Mouse (Mus musculus): Measurements from ENCODE around the gene Twf2. TPM values are rescaled to one million over a fixed set of nuclear protein-coding genes. Genes with fewer than 3 reads are reported as not detected.

Twf2 gene
- polyA plus RNA-seq, 1 experiment from 2014 or later = 25.6 TPM

- no peak for ATAC-seq
- TF ChIP-seq CTCF (IDR thresholded peaks at IDR 0.05; ENCODE audit: low read depth) = no peak
- 85% methylated on average over 4 of the region's 4 CpGs for WGBS
- Histone ChIP-seq H3K9me3 (ENCODE audit: control insufficient read depth) (no peaks in the 10 kb centered on the region), H3K27ac (ENCODE audit: low read depth, low read length) (no peak overlapping the region), H3K27me3 (replicated peaks; ENCODE audit: control insufficient read depth, insufficient read depth, low read length) (no peaks in the 10 kb centered on the region), H3K4me3 (ENCODE audit: low read depth, low read length) (no peak overlapping the region), H3K4me1 (replicated peaks; ENCODE audit: control insufficient read depth, insufficient read depth, low read length) (no peaks in the 10 kb centered on the region), H3K9ac (ENCODE audit: low read depth, low read length) (no peak overlapping the region), H3K4me2 (replicated peaks; ENCODE audit: low read depth) (no peak overlapping the region), H3K36me3 (ENCODE audit: control insufficient read depth, insufficient read depth) (no peaks in the 10 kb centered on the region)
Observed at GRCm38 (mm10) chr9:106258412-106258811, 55.5 kb downstream of the Twf2 start.

GRCm38 (mm10) chr9:106258990-106259389 lies 56.1 kb downstream of the Twf2 start:
- no peaks in the 10 kb centered on the region for H3K36me3 ChIP-seq (ENCODE audit: control insufficient read depth, insufficient read depth)
- WGBS = 49% methylated on average over 5 of the region's 5 CpGs
- no peak overlapping the region for H3K27ac ChIP-seq (ENCODE audit: low read depth, low read length)
- H3K9me3 ChIP-seq (ENCODE audit: control insufficient read depth) = no peaks in the 10 kb centered on the region
- H3K27me3 ChIP-seq (replicated peaks; ENCODE audit: control insufficient read depth, insufficient read depth, low read length) = no peaks in the 10 kb centered on the region
- H3K9ac ChIP-seq (ENCODE audit: low read depth, low read length) = no peak overlapping the region
- H3K4me1 ChIP-seq (replicated peaks; ENCODE audit: control insufficient read depth, insufficient read depth, low read length) = no peaks in the 10 kb centered on the region
- no peak overlapping the region for H3K4me3 ChIP-seq (ENCODE audit: low read depth, low read length)
- H3K4me2 ChIP-seq (replicated peaks; ENCODE audit: low read depth) = no peak overlapping the region
- TF ChIP-seq CTCF (IDR thresholded peaks at IDR 0.05; ENCODE audit: low read depth) = no peak
- ATAC-seq = no peak

- Histone ChIP-seq H3K27me3 (replicated peaks; ENCODE audit: control insufficient read depth, insufficient read depth, low read length) (no peaks in the 10 kb centered on the region), H3K4me1 (replicated peaks; ENCODE audit: control insufficient read depth, insufficient read depth, low read length) (no peaks in the 10 kb centered on the region), H3K4me2 (replicated peaks; ENCODE audit: low read depth) (no peak overlapping the region), H3K4me3 (ENCODE audit: low read depth, low read length) (no peak overlapping the region), H3K9me3 (ENCODE audit: control insufficient read depth) (no peaks in the 10 kb centered on the region), H3K36me3 (ENCODE audit: control insufficient read depth, insufficient read depth) (no peaks in the 10 kb centered on the region), H3K9ac (ENCODE audit: low read depth, low read length) (no peak overlapping the region), H3K27ac (ENCODE audit: low read depth, low read length) (no peak overlapping the region)
- no peak for TF ChIP-seq CTCF (IDR thresholded peaks at IDR 0.05; ENCODE audit: low read depth)
- WGBS = 79% methylated on average over 6 of the region's 6 CpGs
- no peak for ATAC-seq
Observed at GRCm38 (mm10) chr9:106261058-106261457, 58.1 kb downstream of the Twf2 start.

- Histone ChIP-seq H3K27ac (ENCODE audit: low read depth, low read length) (no peak overlapping the region), H3K4me1 (replicated peaks; ENCODE audit: control insufficient read depth, insufficient read depth, low read length) (no peaks in the 10 kb centered on the region), H3K9ac (ENCODE audit: low read depth, low read length) (no peak overlapping the region), H3K4me3 (ENCODE audit: low read depth, low read length) (no peak overlapping the region), H3K9me3 (ENCODE audit: control insufficient read depth) (no peaks in the 10 kb centered on the region), H3K27me3 (replicated peaks; ENCODE audit: control insufficient read depth, insufficient read depth, low read length) (no peaks in the 10 kb centered on the region), H3K36me3 (ENCODE audit: control insufficient read depth, insufficient read depth) (no peaks in the 10 kb centered on the region), H3K4me2 (replicated peaks; ENCODE audit: low read depth) (no peak overlapping the region)
- TF ChIP-seq CTCF (IDR thresholded peaks at IDR 0.05; ENCODE audit: low read depth) = no peak
- WGBS = 77% methylated on average over 3 of the region's 3 CpGs
- no peak for ATAC-seq
Observed at GRCm38 (mm10) chr9:106261491-106261890, 58.6 kb downstream of the Twf2 start.

- no peak for ATAC-seq
- WGBS = 78% methylated on average over 3 of the region's 3 CpGs
- Histone ChIP-seq H3K36me3 (ENCODE audit: control insufficient read depth, insufficient read depth) (no peaks in the 10 kb centered on the region), H3K4me1 (replicated peaks; ENCODE audit: control insufficient read depth, insufficient read depth, low read length) (no peaks in the 10 kb centered on the region), H3K4me3 (ENCODE audit: low read depth, low read length) (no peak overlapping the region), H3K9me3 (ENCODE audit: control insufficient read depth) (no peaks in the 10 kb centered on the region), H3K9ac (ENCODE audit: low read depth, low read length) (no peak overlapping the region), H3K27ac (ENCODE audit: low read depth, low read length) (no peak overlapping the region), H3K4me2 (replicated peaks; ENCODE audit: low read depth) (no peak overlapping the region), H3K27me3 (replicated peaks; ENCODE audit: control insufficient read depth, insufficient read depth, low read length) (no peaks in the 10 kb centered on the region)
- TF ChIP-seq CTCF (IDR thresholded peaks at IDR 0.05; ENCODE audit: low read depth) = no peak
Observed at GRCm38 (mm10) chr9:106262075-106262474, 59.2 kb downstream of the Twf2 start.

GRCm38 (mm10) chr9:106263381-106263924 lies 60.5 kb downstream of the Twf2 start:
- Histone ChIP-seq H3K4me3 (ENCODE audit: low read depth, low read length) (no peak overlapping the region), H3K9ac (ENCODE audit: low read depth, low read length) (no peak overlapping the region), H3K36me3 (ENCODE audit: control insufficient read depth, insufficient read depth) (no peaks in the 10 kb centered on the region), H3K4me2 (replicated peaks; ENCODE audit: low read depth) (no peak overlapping the region), H3K9me3 (ENCODE audit: control insufficient read depth) (no peaks in the 10 kb centered on the region), H3K27me3 (replicated peaks; ENCODE audit: control insufficient read depth, insufficient read depth, low read length) (no peaks in the 10 kb centered on the region), H3K27ac (ENCODE audit: low read depth, low read length) (no peak overlapping the region), H3K4me1 (replicated peaks; ENCODE audit: control insufficient read depth, insufficient read depth, low read length) (no peaks in the 10 kb centered on the region)
- no peak for TF ChIP-seq CTCF (IDR thresholded peaks at IDR 0.05; ENCODE audit: low read depth)
- WGBS = 81% methylated on average over 9 of the region's 9 CpGs
- no peak for ATAC-seq

MicroRNA genes within 50 kb of the gene (microRNA counts, 519-probe panel; counts per million panel counts)
- 6,304 counts per million, percentile 99 among the panel's probes with 10 or more counts for microRNA mmu-let-7g

Small RNA genes within 50 kb of the gene (microRNA-seq; reads per million reads assigned to microRNA genes)
- 4.9 reads per million, percentile 12 among the genes with 10 or more reads in this experiment for gene Mir135a-1
- gene Mirlet7g = 52,488 reads per million, percentile 100 among the genes with 10 or more reads in this experiment

Other genes starting within 250 kb of the Twf2 start
- 3.6 and 4.0 TPM in 2 replicates for gene Col6a5, start 242.5 kb upstream of the Twf2 start, polyA plus RNA-seq (2015; fragmentation: Nextera tagmentation; extraction: Ambion mirVana)
- gene Col6a4, start 106.3 kb upstream of the Twf2 start, polyA plus RNA-seq (2015; fragmentation: Nextera tagmentation; extraction: Ambion mirVana) = 39.8 and 46.6 TPM in 2 replicates
- gene Glyctk, start 45.0 kb upstream of the Twf2 start, polyA plus RNA-seq (2015; fragmentation: Nextera tagmentation; extraction: Ambion mirVana) = 17.4 and 20.6 TPM in 2 replicates
- gene Wdr82, start 32.2 kb upstream of the Twf2 start, polyA plus RNA-seq (2015; fragmentation: Nextera tagmentation; extraction: Ambion mirVana) = 10.6 and 11.3 TPM in 2 replicates
- gene Ppm1m, start 3.4 kb upstream of the Twf2 start, polyA plus RNA-seq (2015; fragmentation: Nextera tagmentation; extraction: Ambion mirVana) = 10.0 and 10.8 TPM in 2 replicates
- 0.08 and 0.09 TPM in 2 replicates for gene Tlr9, start 19.5 kb downstream of the Twf2 start, polyA plus RNA-seq (2015; fragmentation: Nextera tagmentation; extraction: Ambion mirVana)
- 81.2 and 82.9 TPM in 2 replicates for gene Alas1, start 45.5 kb downstream of the Twf2 start, polyA plus RNA-seq (2015; fragmentation: Nextera tagmentation; extraction: Ambion mirVana)
- gene Poc1a, start 78.0 kb downstream of the Twf2 start, polyA plus RNA-seq (2015; fragmentation: Nextera tagmentation; extraction: Ambion mirVana) = 11.5 and 12.3 TPM in 2 replicates
- 4.6 TPM in 2 replicates for gene Dusp7, start 165.5 kb downstream of the Twf2 start, polyA plus RNA-seq (2015; fragmentation: Nextera tagmentation; extraction: Ambion mirVana)
- 539 and 575 TPM in 2 replicates for gene Rpl29, start 226.3 kb downstream of the Twf2 start, polyA plus RNA-seq (2015; fragmentation: Nextera tagmentation; extraction: Ambion mirVana)
- 42.2 and 43.2 TPM in 2 replicates for gene Acy1, start 235.2 kb downstream of the Twf2 start, polyA plus RNA-seq (2015; fragmentation: Nextera tagmentation; extraction: Ambion mirVana)
- 35.9 and 38.1 TPM in 2 replicates for gene Abhd14b, start 244.4 kb downstream of the Twf2 start, polyA plus RNA-seq (2015; fragmentation: Nextera tagmentation; extraction: Ambion mirVana)
- gene Abhd14a, start 244.6 kb downstream of the Twf2 start, polyA plus RNA-seq (2015; fragmentation: Nextera tagmentation; extraction: Ambion mirVana) = 20.8 and 21.0 TPM in 2 replicates

All from intestine, postnatal 0 days (tissue).